Mouse (Mus musculus): ENCODE results near the gene Eefsec.

The Eefsec gene

GRCm38 (mm10) chr6:88446063-88447002 is at the start of gene Eefsec:
Eefsec (minus strand) TSS chr6:88446539.
- peak; percentile 85 for DNase-seq

DNA sequence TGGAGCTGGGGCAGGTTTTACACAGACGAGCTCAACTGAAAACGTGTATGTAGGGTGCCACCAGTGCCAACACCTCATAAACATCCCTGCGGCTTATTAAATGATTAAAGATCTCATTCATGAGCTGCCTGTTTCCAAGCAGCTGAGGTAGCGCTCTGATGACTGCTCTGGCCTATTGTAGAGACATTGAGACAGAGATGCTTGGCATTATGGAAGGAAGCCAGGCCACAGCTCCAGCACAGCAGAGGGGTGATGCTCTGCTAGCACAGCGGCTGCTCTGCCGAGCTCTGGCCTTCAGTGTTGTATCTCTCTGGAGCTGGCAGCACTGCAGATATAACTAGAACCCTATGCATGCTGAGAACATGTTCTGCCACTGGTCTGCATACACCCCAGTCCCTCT is 47.4 kb upstream of the Eefsec start:
- no peak for DNase-seq

GRCm38 (mm10) chr6:88490629-88491354 is 44.5 kb upstream of the Eefsec start:
- no peak for DNase-seq

DNA sequence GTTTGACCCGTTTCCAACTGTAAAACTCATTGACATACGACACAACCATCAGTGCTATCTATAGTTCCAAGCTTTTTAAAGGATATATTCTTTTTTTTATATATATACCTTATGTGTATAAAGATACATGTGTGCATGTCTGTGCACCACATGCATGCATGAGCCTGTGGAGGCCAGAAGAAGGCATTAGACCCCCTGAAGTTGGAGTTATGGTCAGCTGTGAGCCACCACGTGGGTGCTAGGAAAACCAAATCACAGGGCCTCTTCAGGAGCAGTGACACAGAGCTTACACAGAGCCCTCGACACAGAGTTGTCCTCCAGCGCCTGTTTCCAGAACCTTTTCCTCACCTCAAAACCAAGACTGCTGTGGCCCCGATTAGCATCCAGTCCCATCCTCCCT is 43.5 kb upstream of the Eefsec start:
- no peak for DNase-seq

- DNase-seq = peak; percentile 45
Observed at GRCm38 (mm10) chr6:88489026-88489425, 42.7 kb upstream of the Eefsec start.

DNA sequence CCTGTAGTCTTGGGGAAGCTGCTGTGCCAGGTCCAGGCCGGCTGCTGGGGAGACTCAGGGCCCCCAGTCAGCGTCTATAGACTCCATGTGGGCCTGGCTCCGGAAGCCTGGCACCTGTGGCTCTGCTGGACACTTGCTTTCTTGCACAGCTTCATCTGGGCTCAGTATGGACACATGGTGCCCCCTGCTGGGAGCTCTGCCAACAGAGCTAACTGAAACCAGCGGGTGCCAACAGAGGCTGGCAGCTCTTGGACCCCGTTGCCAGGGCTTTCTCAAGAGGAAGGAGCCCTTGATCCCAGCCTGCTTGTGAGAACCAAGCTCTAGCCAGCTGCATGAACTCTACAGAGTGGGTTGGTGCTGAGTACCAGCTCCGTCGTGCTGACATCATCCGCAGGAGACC is 40.6 kb upstream of the Eefsec start:
- peak; percentile 59 for DNase-seq

- DNase-seq = no peak
Observed at GRCm38 (mm10) chr6:88485378-88485777, 39.0 kb upstream of the Eefsec start.

GRCm38 (mm10) chr6:88483913-88484312 is 37.6 kb upstream of the Eefsec start:
- no peak for DNase-seq

- no peak for DNase-seq
Observed at GRCm38 (mm10) chr6:88483111-88483510, 36.8 kb upstream of the Eefsec start.

DNA sequence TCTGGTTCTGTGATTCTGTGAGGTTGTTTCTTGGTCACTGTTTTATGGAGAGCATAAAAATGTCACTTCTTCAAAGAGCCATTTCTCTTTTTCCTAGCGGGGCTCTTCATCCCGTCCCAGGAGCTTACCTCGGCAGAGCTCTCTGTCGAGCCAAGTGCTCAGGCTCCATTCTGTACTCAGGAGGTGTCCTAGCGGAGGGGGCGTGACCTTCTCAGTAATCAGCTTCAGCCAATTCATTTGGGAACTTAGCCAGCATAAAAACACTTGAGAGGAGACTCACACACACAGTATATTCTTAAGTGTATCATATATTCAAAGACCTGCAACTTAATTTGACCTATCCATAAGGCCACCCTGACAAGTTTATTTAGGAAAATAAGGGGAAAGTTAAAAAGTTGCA is 34.1 kb upstream of the Eefsec start:
- no peak for DNase-seq

- no peak for DNase-seq
Observed at GRCm38 (mm10) chr6:88469878-88470277, 23.5 kb upstream of the Eefsec start.

- peak; percentile 89 for DNase-seq
Observed at GRCm38 (mm10) chr6:88465181-88465920, 19.0 kb upstream of the Eefsec start, which contains the start of gene Ruvbl1. Ruvbl1 (plus strand) TSS chr6:88465409.

GRCm38 (mm10) chr6:88454545-88454944 is 8.2 kb upstream of the Eefsec start:
- DNase-seq = no peak

GRCm38 (mm10) chr6:88447454-88447853 is 1.1 kb upstream of the Eefsec start:
- no peak for DNase-seq

DNA sequence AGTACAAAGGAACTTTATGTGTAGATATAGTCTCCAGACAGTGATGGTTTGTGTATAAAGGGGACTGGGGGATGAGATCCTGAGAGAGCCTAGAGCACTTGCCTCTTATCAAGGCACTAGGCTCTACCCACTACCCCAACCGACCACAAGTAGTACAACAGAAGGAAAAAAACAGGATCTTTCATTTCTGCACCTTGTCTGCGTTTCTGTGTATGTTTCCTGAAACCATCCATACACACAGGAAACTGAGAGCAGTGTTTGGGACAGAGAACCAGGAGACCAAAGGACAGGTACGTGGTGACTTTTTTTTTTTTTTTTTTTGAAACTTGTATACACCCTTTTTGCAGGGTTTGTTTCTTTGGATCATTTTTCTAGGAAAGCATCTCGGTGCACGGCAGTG is 678 bp downstream of the Eefsec start:
- no peak for DNase-seq

- DNase-seq = no peak
Observed at GRCm38 (mm10) chr6:88444076-88444750, 2.1 kb downstream of the Eefsec start.

DNA sequence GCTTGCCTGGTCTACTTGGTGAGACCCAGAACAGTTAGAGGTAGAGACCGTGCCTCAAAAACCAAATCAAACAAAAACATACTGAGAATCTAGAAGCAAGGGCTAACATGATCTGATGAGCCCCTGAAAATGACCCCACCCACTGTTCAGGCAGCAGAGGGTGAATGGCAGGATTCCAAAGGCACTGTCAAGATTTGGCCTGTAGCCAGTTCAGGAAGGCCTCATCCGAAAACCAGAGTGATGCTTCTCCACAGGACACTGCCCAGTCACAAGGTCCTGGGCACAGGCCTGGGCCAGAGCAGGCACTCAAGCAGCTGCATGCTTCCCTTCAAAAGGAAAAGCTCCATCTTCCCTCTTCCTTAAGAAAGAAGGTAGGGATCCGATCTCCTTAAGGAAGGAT is 2.9 kb downstream of the Eefsec start:
- no peak for DNase-seq

DNA sequence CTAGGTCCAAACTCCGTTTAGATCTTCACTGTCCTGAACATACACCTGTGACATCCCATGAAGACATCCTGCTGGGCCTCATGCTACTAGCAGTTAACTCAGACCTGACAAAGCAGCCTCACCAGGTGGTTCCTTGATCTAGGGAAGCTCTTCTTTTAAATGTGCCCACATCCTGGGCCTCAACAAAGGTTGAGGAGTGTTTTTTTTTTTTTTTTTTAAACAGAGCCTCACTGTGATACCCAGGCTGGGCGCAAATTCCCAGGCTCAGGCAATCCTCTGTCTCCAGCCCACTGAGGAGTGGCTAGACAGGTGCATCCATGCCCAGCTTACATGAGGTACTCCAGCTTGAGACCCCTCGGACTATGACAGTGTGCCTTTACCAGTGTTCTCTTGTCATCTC is 3.8 kb downstream of the Eefsec start:
- DNase-seq = no peak

- peak; percentile 32 for DNase-seq
Observed at GRCm38 (mm10) chr6:88439056-88439455, 7.3 kb downstream of the Eefsec start.

DNA sequence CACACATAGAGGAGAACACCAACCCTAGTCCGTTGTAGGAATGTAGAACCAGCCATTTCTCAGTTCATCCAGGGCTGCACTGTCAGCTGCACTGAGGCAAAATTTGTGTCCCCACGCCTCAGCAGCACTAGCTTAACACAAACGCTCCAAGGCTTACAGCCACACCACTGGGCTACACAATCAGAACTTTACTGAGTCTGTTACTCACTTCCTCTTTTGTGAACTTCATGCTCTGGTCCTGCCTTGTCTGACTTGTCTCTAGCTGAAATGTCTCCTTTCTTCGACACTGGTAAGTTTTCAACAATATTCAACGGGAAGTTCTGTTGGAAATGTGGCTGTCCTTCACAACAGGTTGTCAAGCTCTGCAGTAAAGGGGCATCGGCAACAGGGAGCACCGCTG is 10.7 kb downstream of the Eefsec start:
- no peak for DNase-seq

DNA sequence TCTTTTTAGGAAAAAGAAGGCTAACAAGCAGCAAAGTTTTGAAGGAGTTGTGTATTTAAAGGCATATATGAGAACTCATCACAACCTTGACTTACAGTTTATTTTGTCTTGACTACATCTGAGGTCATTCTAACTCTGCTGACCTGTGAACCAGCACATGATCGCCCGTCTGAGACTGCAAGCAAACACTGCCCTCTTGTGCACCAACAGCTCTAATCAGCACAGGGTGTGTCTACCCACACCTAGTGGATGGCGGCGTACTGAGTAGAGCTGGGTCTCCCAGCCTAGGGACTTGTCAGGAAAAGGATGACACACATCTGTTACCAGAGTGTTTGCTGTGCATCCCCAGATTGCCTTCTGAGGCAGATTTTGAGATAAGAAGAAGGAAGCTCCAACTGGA is 15.1 kb downstream of the Eefsec start:
- DNase-seq = no peak

GRCm38 (mm10) chr6:88416130-88416758 is 30.1 kb downstream of the Eefsec start:
- DNase-seq = no peak
